Mouse (Mus musculus) urinary bladder, adult 2 months (tissue): ENCODE data around the gene Tor1aip1. TPM values are rescaled to one million over a fixed set of nuclear protein-coding genes. Genes with fewer than 3 reads are reported as not detected.
"Not testable (repeated sequence)": the region's sequence is repeated elsewhere in the genome, so short reads cannot be mapped to it uniquely, and the experiment has no call there.

Experiments
- DNase-seq: peaks from one replicate; pipeline ENCODE4 v3.0.0; 2022; ENCODE audit warnings: low spot score
- polyA plus RNA-seq: library from polyadenylated mRNA; depleted of rRNA; stranded (reverse); fragments of >200 nt; gene quantifications from 2 replicates; pipeline ENCODE4 v1.2.3, GENCODE M21; 2012; rRNA removed

Gene Tor1aip1
- 24.7 and 42.2 TPM in 2 replicates for polyA plus RNA-seq

GRCm38 (mm10) chr1:156035930-156036737 lies at the start of gene Tor1aip1:
Tor1aip1 (minus strand) TSS chr1:156036480.
- peak; percentile 92 for DNase-seq

GRCm38 (mm10) chr1:156085770-156086169 lies 49.5 kb upstream of the Tor1aip1 start:
- DNase-seq: no peak

- DNase-seq: no peak
Observed at GRCm38 (mm10) chr1:156084603-156085002, 48.3 kb upstream of the Tor1aip1 start.

- DNase-seq: no peak
Observed at GRCm38 (mm10) chr1:156077655-156078054, 41.4 kb upstream of the Tor1aip1 start.

- DNase-seq: no peak
Observed at GRCm38 (mm10) chr1:156076474-156076873, 40.2 kb upstream of the Tor1aip1 start.

- no peak for DNase-seq
Observed at GRCm38 (mm10) chr1:156074575-156074974, 38.3 kb upstream of the Tor1aip1 start.

- DNase-seq: no peak
Observed at GRCm38 (mm10) chr1:156073169-156073821, 37.0 kb upstream of the Tor1aip1 start.

GRCm38 (mm10) chr1:156070106-156070505 lies 33.8 kb upstream of the Tor1aip1 start:
- DNase-seq: no peak

- DNase-seq: no peak
Observed at GRCm38 (mm10) chr1:156066133-156066532, 29.9 kb upstream of the Tor1aip1 start.

GRCm38 (mm10) chr1:156062193-156062592 lies 25.9 kb upstream of the Tor1aip1 start:
- no peak for DNase-seq

GRCm38 (mm10) chr1:156058207-156058606 lies 21.9 kb upstream of the Tor1aip1 start:
- no peak for DNase-seq

GRCm38 (mm10) chr1:156046688-156047087 lies 10.4 kb upstream of the Tor1aip1 start:
- DNase-seq: no peak

- no peak for DNase-seq
Observed at GRCm38 (mm10) chr1:156044211-156044611, 7.9 kb upstream of the Tor1aip1 start.

GRCm38 (mm10) chr1:156043027-156043426 lies 6.7 kb upstream of the Tor1aip1 start:
- no peak for DNase-seq

- no peak for DNase-seq
Observed at GRCm38 (mm10) chr1:156042481-156042880, 6.2 kb upstream of the Tor1aip1 start.

- DNase-seq: no peak
Observed at GRCm38 (mm10) chr1:156041451-156042241, 5.4 kb upstream of the Tor1aip1 start.

GRCm38 (mm10) chr1:156040731-156041401 lies 4.6 kb upstream of the Tor1aip1 start:
- DNase-seq: peak; percentile 78

- not testable (repeated sequence) for DNase-seq
Observed at GRCm38 (mm10) chr1:156039989-156040388, 3.7 kb upstream of the Tor1aip1 start.

- no peak for DNase-seq
Observed at GRCm38 (mm10) chr1:156037144-156037583, 884 bp upstream of the Tor1aip1 start.

- DNase-seq: no peak
Observed at GRCm38 (mm10) chr1:156035269-156035929, 881 bp downstream of the Tor1aip1 start, which contains the start of gene Tor1aip2. Tor1aip2 (plus strand) TSS chr1:156035403.

GRCm38 (mm10) chr1:156034661-156035060 lies 1.6 kb downstream of the Tor1aip1 start:
- no peak for DNase-seq
